Mouse (Mus musculus) kidney, adult 11 months (tissue): ENCODE results near the gene Cdc42ep4.

ENCODE experiments used
- DNase-seq: peaks from one replicate; pipeline ENCODE4 v3.0.0; 2022

Gene Cdc42ep4

DNA sequence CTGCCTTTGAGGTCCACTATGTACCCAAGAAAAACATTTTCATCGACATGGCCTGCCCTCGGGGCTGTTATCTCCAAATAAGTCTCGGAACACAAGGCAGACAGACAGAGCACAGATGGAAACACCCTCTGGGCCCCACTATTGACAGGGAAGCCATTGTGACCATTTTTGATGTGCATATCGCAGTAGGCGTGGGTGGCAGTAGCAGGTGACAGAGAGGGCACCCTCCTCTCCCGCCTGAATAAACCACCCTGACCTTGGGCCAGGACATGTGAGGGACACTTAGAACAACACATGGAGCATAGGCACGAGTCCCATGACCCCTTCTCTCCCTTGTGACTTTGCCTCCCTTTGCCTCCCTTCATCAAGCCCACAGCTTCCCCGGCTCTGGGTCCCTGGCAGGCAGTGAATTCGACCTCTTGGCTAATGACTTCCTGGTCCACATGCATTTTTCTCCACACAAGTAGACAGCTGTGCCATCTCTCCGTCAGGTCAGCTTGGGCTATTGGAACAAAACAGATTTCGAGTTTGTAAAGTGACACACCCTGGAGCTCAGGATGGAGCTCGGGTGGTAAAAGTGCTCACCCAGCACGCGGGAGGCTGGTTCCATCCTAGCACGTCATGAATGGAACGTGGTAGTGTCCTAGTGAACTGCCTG is 33.8 kb downstream of the Cdc42ep4 start:
- DNase-seq: no peak

DNA sequence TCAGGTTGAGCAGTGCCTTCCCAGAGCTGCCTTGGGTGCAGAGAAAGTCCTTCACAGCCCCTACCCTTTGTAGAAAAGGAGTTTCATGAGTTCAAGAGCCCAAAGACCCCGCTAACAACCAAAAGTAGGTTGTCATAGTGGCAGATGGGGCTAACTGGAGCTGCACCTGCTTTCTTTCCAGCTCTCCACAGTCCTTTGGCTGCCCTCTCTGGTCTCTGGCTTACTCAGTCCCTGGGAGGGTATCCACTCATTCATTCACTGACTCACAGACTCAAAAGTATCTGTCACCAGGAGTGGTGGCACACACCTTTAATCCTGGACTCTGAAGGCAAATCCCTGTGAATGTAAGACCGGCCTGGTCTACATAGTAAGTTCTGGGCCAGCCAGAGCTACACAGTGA is 35.5 kb downstream of the Cdc42ep4 start:
- DNase-seq: no peak

DNA sequence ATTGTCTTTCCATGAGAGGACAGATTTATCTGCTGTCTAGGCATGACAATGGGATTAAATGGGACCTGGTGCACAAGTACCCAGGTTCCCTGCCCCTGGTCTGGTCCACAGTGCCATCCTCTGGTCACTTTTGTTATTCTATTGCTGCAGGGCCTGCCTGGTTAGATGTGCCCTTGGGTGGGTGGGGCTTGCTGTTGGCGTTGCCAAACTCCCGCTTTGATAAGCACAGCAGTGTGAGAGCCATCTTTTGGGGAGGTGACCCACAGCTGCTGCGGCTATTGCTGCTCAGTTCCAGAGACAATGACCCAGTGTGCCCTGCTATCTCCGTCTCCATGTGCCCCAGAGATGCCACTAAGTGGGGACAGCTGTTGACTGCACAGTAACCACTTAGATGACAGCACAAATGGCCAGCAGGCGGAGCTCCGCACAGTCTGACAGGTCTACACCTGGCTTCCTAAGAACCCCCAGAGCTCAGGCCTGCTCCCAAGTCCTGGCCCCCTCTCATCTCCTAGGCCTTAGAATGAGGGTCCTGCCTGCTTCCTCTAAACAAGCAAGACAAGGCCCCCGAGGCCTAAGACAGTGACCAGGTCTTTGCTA is 36.5 kb downstream of the Cdc42ep4 start:
- DNase-seq: no peak

DNA sequence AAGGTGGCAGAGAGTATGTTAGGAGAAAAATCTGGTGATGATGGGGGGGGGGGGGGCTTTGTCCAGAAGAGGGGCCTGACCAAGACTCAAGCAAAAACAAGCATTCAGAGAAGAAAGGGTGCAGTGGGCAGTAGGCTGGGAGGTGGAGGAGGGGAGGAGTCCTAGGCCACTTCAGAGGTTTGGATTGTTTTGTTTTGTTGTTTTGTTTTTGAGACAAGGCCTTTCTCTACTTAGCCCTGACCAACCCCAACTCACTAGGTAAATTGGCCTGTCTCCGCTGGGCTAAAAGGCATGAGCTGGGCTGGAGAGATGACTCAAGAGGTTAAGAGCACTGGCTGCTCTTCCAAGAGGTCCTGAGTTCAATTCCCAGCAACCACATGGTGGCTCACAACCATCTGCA is 40.6 kb downstream of the Cdc42ep4 start:
- no peak for DNase-seq

DNA sequence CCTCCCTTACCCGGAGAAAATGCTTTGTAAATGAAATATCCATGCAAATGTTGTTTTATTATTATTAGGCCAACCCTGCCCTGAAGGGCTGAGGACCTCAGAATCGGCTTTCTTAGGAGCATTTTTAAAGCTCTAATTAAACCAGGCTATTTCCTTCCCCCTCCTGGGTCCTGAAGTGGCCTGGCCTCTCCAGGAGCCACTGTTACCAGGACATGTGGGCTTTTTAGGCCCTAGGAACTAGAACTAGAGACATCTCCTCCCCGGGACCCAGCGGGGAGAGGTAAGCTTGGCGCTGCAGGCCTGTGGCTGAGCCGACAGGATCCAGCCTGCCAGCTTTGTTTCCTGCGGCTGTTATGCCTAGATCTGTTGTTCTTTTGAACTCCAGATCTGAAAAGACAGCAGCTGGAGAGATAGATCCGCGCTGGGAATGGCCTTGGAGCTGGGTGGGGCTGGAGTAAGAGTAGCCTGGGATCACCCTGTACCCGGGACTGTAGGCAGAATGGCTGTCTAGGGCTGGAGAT is 41.4 kb downstream of the Cdc42ep4 start:
- no peak for DNase-seq

DNA sequence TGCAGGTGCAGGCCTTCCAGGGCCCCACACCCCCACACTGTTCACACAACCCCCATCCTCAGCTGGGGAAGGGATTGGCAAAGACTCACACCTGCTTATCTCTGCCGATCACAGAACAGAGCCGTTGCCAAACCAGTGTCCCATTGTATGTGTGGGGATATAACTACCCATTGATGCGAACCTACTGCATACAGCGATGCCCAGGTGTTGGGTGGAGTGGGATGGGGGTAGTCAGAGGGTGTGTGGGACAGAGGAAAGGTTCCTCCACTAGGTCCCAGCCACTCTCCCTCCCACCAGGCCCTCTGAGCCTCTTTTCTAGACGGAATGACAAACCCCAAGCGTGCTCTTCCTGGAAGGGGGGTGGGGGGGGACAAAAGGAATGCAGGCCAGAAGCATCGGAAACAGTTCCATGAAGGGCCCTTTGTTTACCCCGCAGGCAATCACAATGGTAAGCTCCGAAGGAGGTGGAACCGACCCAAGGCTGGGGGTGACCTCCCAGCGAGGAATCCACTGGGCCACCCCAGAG is 41.9 kb downstream of the Cdc42ep4 start, which contains the start of gene Cpsf4l:
TSS of gene Cpsf4l (minus strand) at position 287 of the 526 bp plus-strand sequence.
- DNase-seq: no peak

DNA sequence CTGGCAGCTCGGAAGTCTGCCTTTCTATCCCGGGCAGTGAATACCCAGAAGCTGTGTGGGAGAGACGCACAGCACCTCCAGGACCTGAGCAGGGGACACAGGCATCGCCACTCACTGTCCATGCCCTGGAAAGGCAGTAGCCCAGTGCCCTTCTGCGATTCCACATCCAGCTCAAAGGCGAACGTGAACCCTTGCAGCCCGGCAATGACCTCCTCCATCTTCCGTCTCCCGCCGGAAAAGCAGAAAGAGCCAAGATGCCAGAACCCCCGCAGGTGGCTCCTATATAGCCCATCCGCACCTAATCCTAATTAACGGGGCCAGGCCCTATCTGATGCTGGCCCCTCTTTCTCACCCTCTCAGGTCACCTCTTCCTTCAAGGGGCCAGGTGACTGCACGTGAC is 42.4 kb downstream of the Cdc42ep4 start:
- no peak for DNase-seq

DNA sequence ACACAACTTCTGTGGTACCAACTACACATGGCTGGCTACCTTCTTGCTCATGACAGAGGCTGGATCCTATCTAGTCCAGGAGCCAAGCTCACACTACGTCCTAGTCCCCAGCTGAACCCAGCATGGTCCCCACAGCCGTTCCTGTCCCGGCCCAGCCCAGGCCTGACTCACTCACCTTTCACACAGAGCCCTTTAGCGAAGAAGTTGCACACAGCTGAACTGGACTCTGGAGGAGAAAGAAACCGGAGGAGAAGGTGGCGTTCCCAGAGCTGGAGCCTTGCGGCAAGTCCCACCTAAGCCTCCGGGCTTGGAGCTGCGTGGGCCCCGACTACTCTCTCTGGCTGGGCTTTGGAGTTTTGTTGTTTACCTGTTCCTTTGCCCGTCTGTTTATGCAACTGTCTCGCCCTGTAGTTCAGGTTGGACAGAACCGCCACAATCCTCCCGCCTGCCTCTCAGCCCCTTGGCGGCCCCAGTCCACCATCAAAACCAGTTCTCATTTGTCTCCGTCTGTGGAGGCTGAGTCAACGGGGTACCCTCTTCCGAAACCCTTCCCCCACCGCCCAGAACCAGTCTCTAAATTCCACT is 43.0 kb downstream of the Cdc42ep4 start:
- no peak for DNase-seq

DNA sequence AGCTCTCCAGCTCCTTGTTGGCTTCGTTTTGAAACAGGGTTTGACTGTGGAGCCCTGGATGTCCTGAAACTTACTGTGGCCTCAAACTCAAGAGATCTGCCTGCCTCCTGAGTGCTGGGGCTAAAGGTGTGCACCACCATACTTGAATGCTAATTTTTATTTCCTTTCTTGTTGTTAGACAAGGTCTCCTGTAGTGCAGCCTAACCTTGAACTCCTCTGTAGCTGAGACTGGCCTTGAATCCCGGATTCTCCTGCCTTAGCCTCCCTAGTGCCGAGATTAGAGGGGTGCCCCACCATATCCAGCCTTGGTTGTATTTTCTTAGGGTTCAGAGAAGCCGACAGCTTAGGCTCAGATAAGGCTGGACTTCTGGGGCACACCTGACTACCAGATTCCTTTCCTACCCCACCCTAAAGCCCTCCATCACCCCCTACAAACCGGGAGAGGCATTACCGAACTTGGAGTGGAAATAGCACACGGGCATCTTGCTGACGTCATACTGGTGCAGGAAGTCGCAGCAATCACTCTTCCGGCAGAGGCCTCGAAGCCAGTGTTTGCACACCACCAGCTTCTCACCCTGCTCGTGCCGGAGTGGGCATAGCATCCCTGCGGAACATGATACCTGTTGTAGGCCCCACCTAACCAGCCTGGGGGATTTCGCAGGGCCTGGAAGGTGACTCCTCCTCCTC is 45.6 kb downstream of the Cdc42ep4 start:
- no peak for DNase-seq

DNA sequence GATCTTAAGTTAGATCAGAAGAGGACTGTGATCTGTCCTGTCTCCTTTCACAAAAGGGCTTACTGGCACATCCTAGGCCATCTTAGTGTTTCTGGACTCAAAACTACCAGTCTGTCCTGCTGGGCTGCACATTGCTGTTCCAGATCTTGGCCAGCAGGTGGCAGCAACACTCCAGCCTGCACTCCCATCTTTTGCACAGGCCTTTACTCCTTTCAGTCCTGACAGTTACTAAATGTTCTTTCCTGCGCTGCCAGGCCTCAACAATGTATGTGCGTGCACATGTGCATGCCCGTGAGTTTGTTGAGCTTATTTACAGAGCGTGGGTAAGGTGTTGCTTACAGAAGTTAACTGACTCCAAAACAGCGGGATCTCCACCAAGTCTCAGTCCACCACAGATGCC is 47.9 kb downstream of the Cdc42ep4 start:
- DNase-seq: peak; percentile 65

DNA sequence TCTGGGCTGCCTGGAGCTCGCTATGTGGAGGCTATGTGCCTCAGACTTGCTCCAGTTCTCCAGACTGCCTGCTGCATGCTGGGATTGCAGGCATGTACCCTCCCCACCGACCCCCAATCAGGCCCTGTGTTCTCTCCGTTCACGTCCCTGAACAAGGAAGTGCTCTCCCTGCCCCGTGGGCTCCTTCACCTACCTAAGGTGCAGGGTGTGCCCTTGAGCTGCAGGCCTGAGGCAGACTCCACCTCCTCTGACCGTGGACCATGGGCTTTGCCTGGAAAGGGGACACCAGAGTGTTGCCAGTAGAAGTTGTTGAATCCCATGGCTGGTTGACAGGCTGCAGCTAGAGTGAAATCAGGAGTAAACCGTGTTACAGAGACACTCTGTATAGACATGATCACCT is 52.0 kb downstream of the Cdc42ep4 start:
- no peak for DNase-seq

DNA sequence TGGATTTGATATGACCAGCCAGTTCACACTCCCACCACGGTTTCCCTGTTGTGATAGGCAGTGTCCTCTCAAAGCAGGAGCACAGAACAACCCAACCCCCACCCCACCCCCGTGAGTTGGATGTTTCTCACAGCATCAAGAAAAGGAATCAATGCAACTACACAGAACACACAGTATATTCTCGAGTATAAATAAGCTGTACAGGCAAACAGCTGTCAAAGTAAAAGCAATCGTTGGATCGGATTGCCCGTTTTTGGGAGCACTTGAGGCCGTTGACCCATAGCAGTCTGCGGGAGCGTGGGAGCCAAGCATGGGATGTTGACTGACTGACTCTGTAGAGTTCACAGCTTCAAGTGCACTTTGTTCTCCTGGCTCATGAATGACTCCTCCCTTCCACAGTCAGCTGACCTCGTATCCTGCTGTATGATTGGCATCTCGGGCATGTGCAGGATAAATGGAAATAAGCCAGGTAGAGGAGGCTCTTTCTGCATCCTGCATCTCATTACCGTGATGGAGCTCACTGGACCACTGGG is 53.6 kb downstream of the Cdc42ep4 start:
- peak; percentile 87 for DNase-seq

DNA sequence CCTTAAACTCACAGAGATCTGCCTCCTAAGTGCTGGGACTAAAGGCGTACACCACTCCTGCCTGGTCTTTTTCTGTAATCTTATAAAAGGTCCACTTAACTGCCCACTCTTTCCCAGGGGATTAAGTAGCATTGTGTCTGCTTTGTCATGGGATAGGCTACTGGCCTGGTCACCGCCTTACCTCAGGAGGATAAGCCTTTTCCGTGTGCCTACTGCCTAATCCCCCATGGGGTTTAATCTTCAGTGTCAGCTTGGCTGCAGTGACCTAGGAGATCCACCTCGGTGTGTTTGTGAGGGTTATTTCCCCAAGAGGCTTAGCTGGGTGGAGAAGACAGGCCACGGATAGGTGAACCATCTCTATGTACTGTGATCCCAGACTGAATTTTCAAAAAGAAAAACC is 54.1 kb downstream of the Cdc42ep4 start:
- no peak for DNase-seq

DNA sequence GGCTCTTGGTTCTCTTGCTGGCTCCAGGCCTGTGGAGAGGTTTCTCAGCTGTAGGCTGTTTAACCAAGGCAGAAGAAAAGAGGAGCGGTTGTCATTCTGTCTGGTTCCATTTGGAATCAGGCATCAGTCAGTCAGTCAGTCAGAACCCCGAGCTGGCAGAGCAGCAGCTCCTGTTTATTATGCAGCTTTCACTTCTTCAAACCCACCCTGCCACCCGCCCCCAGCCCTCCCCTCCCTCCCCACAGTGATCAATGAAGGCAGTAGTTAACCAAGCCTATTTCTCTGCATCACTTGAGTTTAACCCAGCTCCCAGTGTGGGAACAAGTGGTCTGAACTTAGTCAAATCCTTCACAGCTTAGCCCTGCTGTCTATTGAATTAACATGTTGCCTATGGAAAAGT is 59.8 kb downstream of the Cdc42ep4 start:
- DNase-seq: no peak

DNA sequence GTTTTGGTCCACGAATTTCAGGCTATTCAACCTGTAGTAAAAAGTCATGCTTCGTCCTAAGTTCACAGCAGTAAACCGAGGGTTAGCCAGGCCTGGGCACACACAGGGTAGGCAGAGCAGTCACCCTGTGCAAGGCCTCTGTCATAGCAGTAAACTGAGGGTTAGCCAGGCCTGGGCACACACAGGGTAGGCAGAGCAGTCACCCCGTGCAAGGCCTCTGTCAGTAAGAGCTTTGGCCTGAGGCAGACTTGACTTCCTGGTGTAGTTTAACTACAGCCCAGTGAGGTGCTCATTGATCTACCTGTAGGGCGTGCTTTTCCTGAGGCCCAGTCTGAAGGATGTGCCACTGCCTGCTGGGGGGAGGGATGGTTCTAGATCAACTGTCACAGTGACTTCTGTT is 60.4 kb downstream of the Cdc42ep4 start:
- peak; percentile 60 for DNase-seq

DNA sequence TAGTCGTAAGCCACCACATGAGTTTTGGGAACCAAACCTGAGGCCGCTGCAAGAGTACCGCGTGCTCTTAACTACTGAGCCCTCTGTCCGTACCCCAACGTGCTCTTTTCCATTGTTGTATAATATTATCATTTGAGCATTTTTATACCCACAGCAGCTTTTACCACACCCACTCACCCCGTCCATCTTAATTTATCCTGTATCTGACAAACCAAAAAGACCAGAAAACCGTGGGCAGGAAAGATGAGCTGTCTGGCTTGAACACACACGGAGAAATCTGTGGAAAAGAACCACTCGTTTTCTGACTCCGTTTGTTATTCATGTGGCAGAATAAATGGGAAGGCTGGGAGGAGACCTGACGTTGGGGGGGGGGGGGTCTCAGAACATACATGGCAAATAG is 61.2 kb downstream of the Cdc42ep4 start:
- no peak for DNase-seq

DNA sequence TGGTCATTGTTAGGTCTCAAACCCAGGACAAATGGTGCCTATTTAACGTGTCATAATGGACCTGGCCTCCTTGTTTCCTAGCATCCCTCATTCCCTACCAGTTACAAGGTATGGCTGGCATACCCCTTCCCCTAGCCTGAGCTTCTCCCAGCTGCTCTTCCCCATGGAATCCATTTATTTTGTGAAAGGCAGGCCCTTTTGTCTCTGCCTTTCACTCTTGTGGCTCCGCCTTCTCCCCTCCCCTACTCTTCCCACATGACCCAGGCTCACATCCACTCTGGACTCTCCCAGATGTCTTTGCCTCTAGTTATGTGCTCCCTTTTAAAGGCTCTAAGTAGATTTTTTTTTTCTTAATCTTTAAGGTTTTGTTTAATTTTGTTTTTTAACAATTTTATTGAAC is 64.7 kb downstream of the Cdc42ep4 start:
- no peak for DNase-seq

DNA sequence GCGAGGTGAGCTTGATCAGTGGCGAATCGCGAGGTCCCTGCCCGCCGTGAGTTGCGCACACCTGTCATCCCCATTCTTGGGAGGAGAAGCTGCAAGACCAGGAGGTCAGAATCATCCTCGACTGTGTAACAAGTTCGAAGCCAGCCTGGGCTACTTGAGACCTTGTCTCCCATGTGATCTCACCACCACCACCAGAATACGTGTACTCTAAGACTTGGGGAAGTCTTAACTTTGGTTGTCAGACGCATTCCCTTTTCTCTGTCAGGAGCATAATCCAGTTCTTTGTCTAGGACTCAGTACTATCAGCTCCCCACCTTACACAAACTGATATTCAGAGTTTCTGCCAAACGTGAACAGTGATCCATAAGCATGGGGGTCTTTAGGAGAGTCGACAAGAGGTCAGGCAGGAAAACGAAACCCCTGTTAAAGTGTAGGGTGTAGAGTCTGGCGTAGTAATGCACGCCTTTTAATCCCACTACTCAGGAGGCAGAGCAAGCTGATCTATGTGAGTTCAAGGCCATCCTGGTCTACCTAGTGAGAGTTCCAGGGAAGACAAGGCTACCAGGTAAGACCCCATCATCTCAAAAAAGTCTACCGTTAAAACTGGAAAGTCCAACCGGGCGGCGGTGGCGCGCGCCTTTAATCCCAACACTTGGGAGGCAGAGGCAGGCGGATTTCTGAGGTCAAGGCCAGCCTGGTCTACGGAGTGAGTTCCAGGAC is 66.8 kb downstream of the Cdc42ep4 start:
- DNase-seq: no peak

DNA sequence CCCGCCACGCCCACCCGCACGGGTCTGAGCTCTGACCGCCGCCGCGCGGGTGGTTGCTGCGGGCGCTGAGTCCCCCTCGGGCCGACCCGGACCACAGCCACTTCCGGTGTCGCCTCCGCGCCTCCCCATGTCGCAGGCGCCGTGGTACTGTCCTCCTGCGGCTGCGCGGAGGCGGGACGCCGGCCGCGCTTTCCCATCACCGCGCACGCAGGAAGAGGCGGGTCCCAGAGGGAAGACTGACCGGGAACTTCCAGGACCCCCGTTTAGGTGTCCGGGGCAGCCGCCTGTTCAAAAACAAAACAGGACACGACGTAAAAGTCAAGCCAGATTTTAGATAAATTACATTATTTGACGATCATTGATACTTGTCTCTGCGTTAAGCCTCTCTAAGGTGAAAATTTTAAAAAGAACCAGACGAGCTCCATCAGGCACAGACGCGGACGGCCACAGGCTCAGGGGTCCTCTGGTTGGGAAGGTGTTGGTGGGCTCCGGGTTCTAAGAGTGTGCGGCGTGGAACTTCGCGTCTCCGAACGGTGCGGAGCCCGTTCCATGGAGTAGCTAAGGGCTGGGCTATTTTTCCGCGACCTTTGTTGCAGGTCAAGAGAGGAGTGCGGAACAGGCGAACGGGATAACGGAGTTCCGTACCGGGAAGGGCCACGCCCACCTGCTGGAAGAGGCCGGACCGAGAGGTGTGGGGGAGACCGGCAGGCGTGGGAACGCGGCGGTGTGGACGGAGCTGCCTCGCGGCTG is 67.5 kb downstream of the Cdc42ep4 start, which contains the start of the genes Fam104a and D11Wsu47e:
TSS of gene Fam104a (minus strand) at position 199 of the 750 bp plus-strand sequence.
TSS of gene D11Wsu47e (plus strand) at position 456 of the 750 bp plus-strand sequence.
- DNase-seq: peak; percentile 95

DNA sequence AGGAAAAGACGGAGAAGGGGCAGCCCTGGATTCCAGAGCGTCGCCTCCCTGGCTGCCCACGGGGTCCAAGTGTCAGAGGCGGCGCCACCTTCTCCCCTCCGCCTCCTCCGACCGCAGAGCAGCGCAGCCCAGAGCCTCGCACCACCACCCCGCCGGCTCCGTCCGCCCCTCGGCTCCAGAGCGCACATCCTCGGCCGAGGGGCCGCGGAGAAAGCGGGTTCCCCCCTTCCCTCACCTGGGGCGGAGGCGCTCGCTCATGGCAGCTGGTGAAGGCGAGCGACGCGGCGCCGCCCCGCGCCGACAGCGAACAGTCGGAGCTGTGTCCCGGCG is 68.1 kb downstream of the Cdc42ep4 start:
- no peak for DNase-seq

DNA sequence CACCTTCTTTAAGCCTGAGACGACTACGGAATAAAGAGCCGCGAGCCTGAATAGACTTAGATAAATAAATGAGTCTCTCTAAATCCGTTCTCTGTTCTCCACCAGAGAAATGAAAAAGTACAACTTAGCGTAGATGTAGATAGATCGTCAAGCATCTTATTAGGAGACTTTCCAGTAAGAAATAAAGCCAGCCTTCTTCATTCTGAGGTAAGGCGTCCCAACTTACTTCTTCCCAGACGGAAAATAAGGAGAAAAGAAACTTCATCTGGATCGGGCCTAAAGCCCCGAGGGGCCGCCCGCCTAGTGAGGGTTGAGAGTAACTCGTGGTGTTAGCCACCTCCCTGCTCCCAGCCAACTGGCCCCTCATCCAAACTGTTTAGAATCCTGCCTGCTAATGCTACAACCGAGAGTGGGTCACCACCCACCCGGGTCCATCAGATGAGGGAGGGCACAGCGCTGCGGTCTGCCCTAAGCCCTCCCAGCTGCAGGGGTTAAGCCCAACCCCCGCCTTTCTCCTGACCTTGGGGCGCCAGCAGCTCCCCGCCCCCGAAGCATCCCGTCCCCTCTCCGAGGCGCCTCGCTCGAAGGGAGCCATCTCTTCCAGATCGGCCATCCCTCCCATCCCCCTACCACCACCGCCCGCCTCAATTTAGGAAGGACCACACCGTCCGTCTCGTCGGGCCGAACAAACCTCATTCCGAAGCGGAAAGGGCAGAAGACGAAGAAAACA is 68.6 kb downstream of the Cdc42ep4 start:
- DNase-seq: peak; percentile 58
